Mouse (Mus musculus) liver, embryonic 13.5 days (tissue): ENCODE results near the gene Chrm3. TPM values are rescaled to one million over a fixed set of nuclear protein-coding genes. Genes with fewer than 3 reads are reported as not detected.

Experiments used
- ATAC-seq: fragments of 200-750 bp; cut with Nextera tagmentation; 2 replicates; pipeline ENCODE4 v1.8.0; 2017; ENCODE audit warnings: low read depth, mild to moderate bottlenecking, moderate number of reproducible peaks, moderate library complexity
- DNase-seq: peaks from one replicate; pipeline ENCODE4 v3.0.0; 2022
- H3K27ac ChIP-seq: fragments of 300-500 bp; sonication (generic); 2 replicates; pipeline ENCODE4 v1.5.1; 2015; ENCODE audit warnings: moderate library complexity, mild to moderate bottlenecking, inconsistent platforms
- H3K27me3 ChIP-seq: fragments of 300-500 bp; sonication (generic); 2 replicates; pipeline ENCODE4 v1.6.1; 2015; ENCODE audit warnings: mild to moderate bottlenecking, inconsistent platforms
- H3K36me3 ChIP-seq: fragments of 300-500 bp; sonication (generic); 2 replicates; pipeline ENCODE4 v1.6.1; 2015; ENCODE audit warnings: mild to moderate bottlenecking, inconsistent platforms
- H3K4me1 ChIP-seq: fragments of 300-500 bp; sonication (generic); replicated peaks from 2 replicates; pipeline ENCODE4 v1.6.1; 2015; ENCODE audit warnings: inconsistent platforms
- H3K4me2 ChIP-seq: fragments of 300-500 bp; sonication (generic); 2 replicates; pipeline ENCODE4 v1.6.1; 2015; ENCODE audit warnings: inconsistent platforms, mild to moderate bottlenecking, moderate library complexity
- H3K4me3 ChIP-seq: fragments of 300-500 bp; sonication (generic); replicated peaks from 2 replicates; pipeline ENCODE4 v1.5.1; 2015; ENCODE audit warnings: mild to moderate bottlenecking, inconsistent platforms
- H3K9ac ChIP-seq: fragments of 300-500 bp; sonication (generic); 2 replicates; pipeline ENCODE4 v1.6.1; 2015; ENCODE audit warnings: mild to moderate bottlenecking, inconsistent platforms
- H3K9me3 ChIP-seq: fragments of 300-500 bp; sonication (generic); replicated peaks from 2 replicates; pipeline ENCODE4 v1.6.1; 2016; ENCODE audit warnings: inconsistent platforms
- whole genome bisulfite sequencing: fragments of 180-500 bp; shearing (Covaris S2); methylation state at CpG from one replicate; pipeline ENCODE4 v1.1.7; 2015; ENCODE audit not compliant: insufficient replicate concordance; 5-methylcytosine and 5-hydroxymethylcytosine counted together
- polyA plus RNA-seq: library from polyadenylated mRNA; unstranded; fragments of >200 nt; fragmentation: Nextera tagmentation; extraction: Ambion mirVana; gene quantifications from 2 replicates; pipeline ENCODE4 v1.2.1, GENCODE M21; 2015

Chrm3 gene
- polyA plus RNA-seq, 1 experiment from 2014 or later = 0.08 TPM

DNA sequence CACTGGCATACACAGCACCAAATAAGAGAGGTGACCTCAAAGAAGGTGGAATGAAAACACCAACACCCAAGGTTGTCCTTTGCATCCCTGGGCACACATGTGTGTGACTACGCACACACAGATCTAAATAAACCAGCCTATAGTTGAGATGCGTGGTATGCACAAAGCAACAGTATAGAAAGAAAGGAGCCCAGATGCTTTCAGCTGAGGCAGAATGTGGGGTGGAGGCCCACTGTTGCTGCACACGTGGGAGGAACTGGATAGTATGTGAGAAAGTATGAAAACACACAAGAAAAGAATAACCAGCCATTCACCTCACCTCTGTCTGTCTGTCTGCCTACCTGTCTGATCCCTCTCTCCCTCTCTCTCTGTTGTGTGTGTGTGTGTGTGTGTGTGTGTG lies 203.2 kb downstream of the Chrm3 start:
- DNase-seq (no peak), ATAC-seq (no peak)
- Histone ChIP-seq H3K9ac (no peak overlapping the region), H3K27ac (no peak overlapping the region), H3K27me3 (no peaks in the 10 kb centered on the region), H3K9me3 (no peaks in the 10 kb centered on the region), H3K4me1 (no peaks in the 10 kb centered on the region), H3K4me3 (no peak overlapping the region), H3K36me3 (no peaks in the 10 kb centered on the region), H3K4me2 (no peak overlapping the region)
- 57% methylated on average over 3 of the region's 3 CpGs for WGBS

DNA sequence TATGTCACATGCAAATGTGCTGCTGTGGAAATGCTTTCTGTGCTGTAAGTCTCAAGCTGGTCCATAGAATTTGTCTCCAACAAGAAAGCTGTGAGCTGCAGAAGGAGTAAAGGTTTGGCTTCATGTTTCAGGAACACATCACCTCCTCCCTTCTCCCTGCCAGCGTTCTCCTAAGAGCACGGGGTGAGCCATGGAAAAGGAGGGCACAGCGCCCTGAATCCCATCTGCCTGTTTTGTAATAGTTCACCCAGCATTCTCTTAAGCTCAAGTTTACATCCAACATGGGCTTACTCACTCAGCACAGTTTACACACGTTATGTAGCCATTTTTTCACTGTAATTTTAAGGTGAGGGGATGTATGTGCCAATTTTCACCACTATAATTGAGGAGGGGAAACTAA lies 220.1 kb downstream of the Chrm3 start:
- H3K4me2 ChIP-seq = no peak overlapping the region
- no peak overlapping the region for H3K4me3 ChIP-seq
- H3K27ac ChIP-seq = no peak overlapping the region
- WGBS = 68% methylated on average over 4 of the region's 4 CpGs
- no peaks in the 10 kb centered on the region for H3K4me1 ChIP-seq
- DNase-seq (no peak), ATAC-seq (no peak)
- H3K9me3 ChIP-seq = no peaks in the 10 kb centered on the region
- H3K9ac ChIP-seq = no peak overlapping the region
- H3K36me3 ChIP-seq = no peaks in the 10 kb centered on the region
- no peaks in the 10 kb centered on the region for H3K27me3 ChIP-seq

DNA sequence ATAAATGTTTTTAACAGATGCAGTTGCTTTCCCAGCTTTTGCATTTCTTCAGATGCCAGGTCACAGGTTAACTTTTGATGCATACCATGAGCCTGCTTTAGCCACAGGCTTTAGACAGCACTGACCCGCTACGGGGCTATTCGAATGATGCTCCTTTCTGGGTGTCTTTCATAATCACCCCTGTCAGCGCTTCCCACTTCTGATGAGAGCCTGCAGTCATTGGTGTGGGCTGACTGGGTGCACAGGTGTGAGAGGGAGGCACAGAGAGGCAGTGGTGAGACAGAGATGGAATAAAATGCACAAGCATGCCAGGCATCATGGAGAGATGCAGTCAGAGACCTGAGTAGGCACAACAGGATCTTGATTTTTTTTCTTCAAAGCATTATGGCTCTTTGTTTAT lies 221.8 kb downstream of the Chrm3 start:
- H3K27me3 ChIP-seq = no peaks in the 10 kb centered on the region
- ATAC-seq (no peak), DNase-seq (no peak)
- H3K27ac ChIP-seq = no peak overlapping the region
- H3K36me3 ChIP-seq = no peaks in the 10 kb centered on the region
- WGBS = 74% methylated on average over 4 of the region's 4 CpGs
- H3K9me3 ChIP-seq = no peaks in the 10 kb centered on the region
- H3K9ac ChIP-seq = no peak overlapping the region
- H3K4me2 ChIP-seq = no peak overlapping the region
- no peak overlapping the region for H3K4me3 ChIP-seq
- H3K4me1 ChIP-seq = no peaks in the 10 kb centered on the region

DNA sequence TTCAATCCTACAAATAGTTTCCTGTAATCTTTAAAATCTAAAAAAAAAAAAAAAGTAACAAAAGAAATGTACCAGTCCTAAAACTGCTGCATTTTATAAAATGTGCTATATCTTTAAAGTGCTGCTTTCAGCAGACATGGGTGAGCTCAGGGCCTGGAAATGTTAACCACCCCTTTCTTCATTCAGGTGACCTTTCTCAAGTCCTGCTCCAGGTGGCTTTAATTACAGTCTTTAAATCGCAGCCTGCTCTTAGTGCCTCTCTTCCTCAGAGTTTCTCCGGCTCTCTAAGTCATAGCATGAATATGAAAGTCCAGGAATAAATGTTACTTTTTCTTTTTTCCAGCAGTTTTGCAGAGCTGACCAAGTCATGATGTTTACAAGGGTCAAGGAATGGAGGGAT lies 229.6 kb downstream of the Chrm3 start:
- WGBS = 59% methylated on average over 2 of the region's 2 CpGs
- H3K27me3 ChIP-seq = no peaks in the 10 kb centered on the region
- H3K4me3 ChIP-seq = no peak overlapping the region
- no peaks in the 10 kb centered on the region for H3K4me1 ChIP-seq
- H3K9me3 ChIP-seq = no peaks in the 10 kb centered on the region
- no peaks in the 10 kb centered on the region for H3K36me3 ChIP-seq
- no peak overlapping the region for H3K27ac ChIP-seq
- ATAC-seq = no peak
- H3K4me2 ChIP-seq = no peak overlapping the region
- H3K9ac ChIP-seq = no peak overlapping the region
- no peak for DNase-seq

DNA sequence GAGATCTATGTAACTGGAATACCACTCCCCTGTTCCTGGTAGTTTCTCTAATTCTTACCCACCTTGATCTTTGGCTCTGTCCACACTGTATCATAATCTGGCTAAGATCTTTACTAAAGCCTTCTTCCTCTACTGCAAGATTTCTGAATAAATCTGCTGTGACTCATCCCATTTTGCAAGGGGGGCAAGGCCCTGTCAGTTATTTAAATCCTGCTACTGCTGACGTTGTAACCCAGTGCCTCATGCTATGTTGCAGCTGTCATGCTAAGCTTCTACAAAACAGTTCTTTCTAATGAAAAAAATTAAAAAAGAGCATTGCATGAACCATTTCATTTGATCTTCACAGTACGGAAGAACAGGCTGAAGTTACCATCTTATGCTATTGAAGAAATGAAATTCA lies 248.4 kb downstream of the Chrm3 start:
- no peak overlapping the region for H3K27ac ChIP-seq
- no peak overlapping the region for H3K9ac ChIP-seq
- H3K9me3 ChIP-seq = no peaks in the 10 kb centered on the region
- ATAC-seq (no peak), DNase-seq (no peak)
- WGBS = 59% methylated on average over 2 of the region's 2 CpGs
- H3K27me3 ChIP-seq = no peaks in the 10 kb centered on the region
- no peak overlapping the region for H3K4me2 ChIP-seq
- H3K36me3 ChIP-seq = no peaks in the 10 kb centered on the region
- no peak overlapping the region for H3K4me3 ChIP-seq
- no peaks in the 10 kb centered on the region for H3K4me1 ChIP-seq

DNA sequence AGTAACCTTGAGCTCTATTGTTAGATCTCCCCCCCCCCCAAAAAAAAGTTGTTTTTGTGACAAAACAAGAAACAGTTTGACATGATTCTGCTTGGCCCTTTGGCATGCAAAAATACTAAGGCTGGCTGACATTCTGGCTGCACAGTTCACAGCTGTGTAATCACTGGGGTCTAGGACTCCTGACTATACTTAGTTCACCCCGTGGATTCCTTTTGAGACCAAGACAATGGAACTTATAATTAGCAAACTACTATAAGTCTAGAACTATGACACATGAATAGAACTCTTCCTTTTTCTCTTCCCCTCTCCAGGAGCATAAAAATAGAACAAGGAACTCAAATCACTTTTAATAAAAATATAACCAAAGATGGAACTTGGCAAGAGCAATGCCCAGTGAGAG lies 251.1 kb downstream of the Chrm3 start:
- no peak overlapping the region for H3K9ac ChIP-seq
- H3K9me3 ChIP-seq = no peaks in the 10 kb centered on the region
- DNase-seq (no peak), ATAC-seq (no peak)
- 36% methylated on average over 1 of the region's 1 CpGs for WGBS
- no peak overlapping the region for H3K4me2 ChIP-seq
- no peaks in the 10 kb centered on the region for H3K27me3 ChIP-seq
- no peak overlapping the region for H3K27ac ChIP-seq
- H3K36me3 ChIP-seq = no peaks in the 10 kb centered on the region
- H3K4me1 ChIP-seq = no peaks in the 10 kb centered on the region
- no peak overlapping the region for H3K4me3 ChIP-seq

DNA sequence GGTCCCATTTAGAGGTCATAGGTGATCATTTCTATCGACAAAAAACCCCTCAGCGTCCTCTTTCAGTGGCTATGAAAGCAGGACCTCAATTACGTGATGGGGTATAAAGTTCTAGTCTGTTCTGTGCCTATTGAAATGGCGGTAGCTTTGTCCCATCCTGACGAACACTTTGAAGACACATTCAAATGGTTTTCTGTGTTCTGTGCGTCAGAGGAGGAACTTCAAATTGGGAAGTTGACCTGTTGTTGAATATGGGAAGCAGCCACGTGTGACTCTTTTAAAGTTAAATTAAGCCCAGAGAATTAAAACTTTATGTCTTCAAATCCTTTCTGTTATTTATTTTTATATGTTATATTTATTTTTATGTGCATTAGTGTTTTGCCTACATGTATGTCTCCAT lies 253.3 kb downstream of the Chrm3 start:
- no peak for ATAC-seq

DNA sequence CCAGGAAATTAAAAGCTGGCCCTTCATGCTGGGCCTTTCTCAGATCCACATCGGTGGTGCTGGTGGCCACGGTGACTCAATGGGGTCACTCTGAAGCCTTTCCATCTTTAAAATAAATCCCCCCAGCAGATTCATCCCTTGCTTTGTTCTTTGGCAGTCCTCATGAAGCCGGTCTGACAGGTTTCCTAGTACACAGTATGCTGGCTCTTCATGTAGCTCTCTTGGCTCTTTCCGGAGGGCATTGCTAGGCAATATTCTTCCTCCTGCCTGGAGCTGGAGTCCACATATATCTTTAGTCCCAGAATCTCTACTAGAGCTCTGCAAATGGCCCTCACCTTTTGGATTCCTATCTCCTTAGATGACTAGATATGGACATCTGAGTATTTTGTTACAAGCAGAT lies 269.9 kb downstream of the Chrm3 start:
- DNase-seq = no peak
- H3K27me3 ChIP-seq = no peaks in the 10 kb centered on the region
- 75% methylated on average over 4 of the region's 4 CpGs for WGBS
- H3K4me3 ChIP-seq = no peak overlapping the region
- H3K9ac ChIP-seq = no peak overlapping the region
- no peak overlapping the region for H3K27ac ChIP-seq
- no peak for ATAC-seq
- H3K9me3 ChIP-seq = no peaks in the 10 kb centered on the region
- H3K4me2 ChIP-seq = no peak overlapping the region
- H3K4me1 ChIP-seq = no peaks in the 10 kb centered on the region
- H3K36me3 ChIP-seq = no peaks in the 10 kb centered on the region

More for the DNA sequence above, 253.3 kb downstream of the Chrm3 start:
- no peaks in the 10 kb centered on the region for H3K36me3 ChIP-seq
- WGBS = 48% methylated on average over 7 of the region's 7 CpGs
- H3K4me1 ChIP-seq = no peaks in the 10 kb centered on the region
- no peak overlapping the region for H3K4me2 ChIP-seq
- H3K9ac ChIP-seq = no peak overlapping the region
- H3K9me3 ChIP-seq = no peaks in the 10 kb centered on the region
- no peaks in the 10 kb centered on the region for H3K27me3 ChIP-seq
- H3K4me3 ChIP-seq = no peak overlapping the region
- H3K27ac ChIP-seq = no peak overlapping the region
- DNase-seq = no peak

DNA sequence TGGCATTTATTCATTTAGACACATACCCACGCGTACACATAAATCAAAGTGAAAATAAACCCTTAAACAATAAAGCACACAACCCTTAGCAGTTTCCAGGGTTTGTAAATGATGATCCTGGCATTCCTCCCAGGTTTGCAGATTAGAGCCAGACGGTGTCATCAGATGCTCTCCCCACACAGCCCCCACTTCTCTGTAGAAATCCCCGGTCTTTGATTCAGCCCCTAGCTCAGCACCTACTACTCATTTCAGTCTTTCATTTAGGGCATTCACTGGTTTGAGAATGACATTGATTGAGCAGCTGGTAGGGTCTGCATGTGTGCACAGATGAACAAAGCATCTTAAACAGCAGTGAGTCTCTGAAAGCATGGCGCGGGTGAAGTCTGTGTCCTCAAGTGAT lies 274.3 kb downstream of the Chrm3 start:
- H3K36me3 ChIP-seq = no peaks in the 10 kb centered on the region
- H3K4me2 ChIP-seq = no peak overlapping the region
- DNase-seq = no peak
- no peak overlapping the region for H3K9ac ChIP-seq
- no peaks in the 10 kb centered on the region for H3K9me3 ChIP-seq
- no peaks in the 10 kb centered on the region for H3K27me3 ChIP-seq
- H3K4me1 ChIP-seq = no peaks in the 10 kb centered on the region
- H3K27ac ChIP-seq = no peak overlapping the region
- 77% methylated on average over 6 of the region's 6 CpGs for WGBS
- ATAC-seq = no peak
- no peak overlapping the region for H3K4me3 ChIP-seq

DNA sequence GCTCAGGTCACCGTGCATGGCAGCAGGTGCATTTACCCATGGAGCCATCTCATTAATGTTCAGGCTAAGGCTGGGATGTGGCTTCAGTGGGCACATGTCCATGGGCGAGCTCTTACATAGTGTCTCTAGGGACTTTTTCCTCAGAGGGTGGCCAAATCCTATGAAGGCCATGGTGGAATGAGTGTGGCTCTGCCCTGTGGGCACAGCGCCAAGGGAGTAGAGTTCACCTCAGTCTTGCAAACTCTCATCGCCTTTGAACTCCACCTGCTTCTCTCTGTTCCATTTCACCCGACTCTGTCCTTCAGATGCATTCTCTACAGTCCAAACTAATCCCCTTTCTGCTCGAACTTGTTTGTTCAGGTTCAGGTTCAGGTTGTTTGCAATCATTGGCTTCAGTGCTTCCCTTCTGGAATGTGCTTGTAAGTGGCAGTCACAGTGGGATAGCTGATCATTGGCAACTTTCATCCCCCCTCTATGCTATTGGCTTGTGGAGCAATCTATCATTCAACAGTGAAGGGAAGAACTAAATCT lies 278.7 kb downstream of the Chrm3 start:
- Histone ChIP-seq H3K4me3 (no peak overlapping the region), H3K4me2 (no peak overlapping the region), H3K27me3 (no peaks in the 10 kb centered on the region), H3K4me1 (no peaks in the 10 kb centered on the region), H3K9ac (no peak overlapping the region), H3K36me3 (no peaks in the 10 kb centered on the region), H3K27ac (no peak overlapping the region), H3K9me3 (no peaks in the 10 kb centered on the region)
- DNase-seq (no peak), ATAC-seq (no peak)
- WGBS = 57% methylated on average over 6 of the region's 6 CpGs

DNA sequence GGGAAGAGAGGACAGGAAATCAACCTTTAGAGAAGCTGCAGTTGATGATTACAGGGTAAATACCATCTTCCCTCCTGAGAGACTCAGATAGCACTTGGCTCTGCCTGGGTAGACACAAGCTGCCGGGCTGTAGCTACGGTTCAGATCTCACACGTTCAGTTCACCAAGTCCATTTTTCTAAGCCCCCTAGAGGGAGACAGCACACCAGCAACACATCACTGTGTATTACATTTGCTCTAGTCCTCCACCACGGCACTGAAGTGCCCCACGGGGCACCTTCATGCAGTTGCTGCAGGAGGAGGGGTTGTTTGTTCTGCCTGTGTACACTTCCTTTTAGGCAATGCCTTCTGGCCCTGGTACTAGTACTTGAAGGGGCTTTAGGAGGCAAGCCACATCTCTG lies 289.5 kb downstream of the Chrm3 start:
- DNase-seq = no peak
- 18% methylated on average over 5 of the region's 5 CpGs for WGBS
- Histone ChIP-seq H3K4me1 (no peaks in the 10 kb centered on the region), H3K27ac (no peak overlapping the region), H3K4me3 (no peak overlapping the region), H3K27me3 (no peaks in the 10 kb centered on the region), H3K36me3 (no peaks in the 10 kb centered on the region), H3K9me3 (no peaks in the 10 kb centered on the region), H3K4me2 (no peak overlapping the region), H3K9ac (no peak overlapping the region)
- no peak for ATAC-seq

DNA sequence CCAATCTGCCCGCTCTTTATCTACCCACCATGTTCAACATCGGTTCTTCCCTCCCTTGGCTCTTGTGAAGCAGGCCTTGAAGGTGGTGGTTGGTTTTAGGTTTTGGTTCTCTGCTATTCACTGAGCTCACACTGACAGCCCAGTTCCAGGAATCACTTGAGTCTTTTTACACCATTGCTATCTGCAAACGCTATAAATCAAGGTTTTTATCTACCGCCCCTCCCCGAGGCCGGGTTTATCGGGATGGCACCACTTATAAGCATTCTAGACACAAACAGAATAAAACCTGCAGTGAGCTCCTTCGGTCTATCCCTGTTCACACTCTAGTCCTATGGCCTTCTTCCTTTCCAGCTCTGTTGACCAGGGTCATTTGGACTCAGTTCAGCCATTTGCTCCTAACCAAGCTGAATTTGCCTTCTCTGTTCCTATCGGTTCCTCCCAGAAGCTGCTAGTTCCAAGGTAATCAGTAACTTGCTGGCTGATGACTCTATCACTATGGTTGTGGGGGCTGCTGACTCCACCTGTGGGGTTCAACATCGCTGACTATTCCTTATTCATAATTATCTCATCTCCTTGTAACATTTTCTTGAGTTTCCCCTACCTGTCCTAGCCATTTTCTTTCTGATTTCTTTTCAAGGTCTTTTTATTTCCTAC lies 291.6 kb downstream of the Chrm3 start:
- H3K4me3 ChIP-seq = no peak overlapping the region
- WGBS = 70% methylated on average over 10 of the region's 10 CpGs
- ATAC-seq (no peak), DNase-seq (no peak)
- no peaks in the 10 kb centered on the region for H3K27me3 ChIP-seq
- no peaks in the 10 kb centered on the region for H3K9me3 ChIP-seq
- H3K27ac ChIP-seq = no peak overlapping the region
- no peak overlapping the region for H3K9ac ChIP-seq
- no peaks in the 10 kb centered on the region for H3K4me1 ChIP-seq
- H3K4me2 ChIP-seq = no peak overlapping the region
- H3K36me3 ChIP-seq = no peaks in the 10 kb centered on the region
